Mouse (Mus musculus): Measurements from ENCODE around the gene Adamts17. TPM values are rescaled to one million over a fixed set of nuclear protein-coding genes. Genes with fewer than 3 reads are reported as not detected.
A peak's percentile ranks its signal among the peaks of the same experiment; 100 is the strongest.

The Adamts17 gene
- polyA plus RNA-seq, 1 experiment from 2014 or later: 2.2 TPM

- H3K4me2 ChIP-seq (ENCODE audit: low read length): no peak overlapping the region
- ATAC-seq: no peak
- 79% methylated on average over 3 of the region's 3 CpGs for WGBS
Measured at GRCm38 (mm10) chr7:66806801-66807200, 32.7 kb upstream of the Adamts17 start.

DNA sequence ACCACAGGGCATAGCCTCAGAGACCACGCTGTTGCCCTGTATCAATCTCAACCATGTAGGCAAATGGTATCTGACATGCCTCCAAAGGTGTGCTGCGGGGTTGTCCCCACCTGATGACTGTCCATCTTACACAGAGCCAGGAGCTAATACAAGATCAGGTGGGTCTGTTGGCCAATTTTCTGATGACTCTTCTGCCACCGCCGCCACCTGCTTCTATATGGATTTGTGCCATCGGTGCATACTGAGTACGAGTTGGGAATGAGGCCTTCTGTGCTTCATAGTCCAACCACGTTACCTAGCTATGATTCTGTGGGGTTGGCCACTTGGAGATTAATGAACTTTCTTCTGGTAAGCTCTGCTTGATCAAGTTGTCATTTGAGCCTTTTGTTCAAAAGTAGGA is 29.1 kb upstream of the Adamts17 start:
- no peaks in the 10 kb centered on the region for H3K4me1 ChIP-seq (ENCODE audit: control insufficient read depth, insufficient read depth, low read length)
- H3K4me3 ChIP-seq (ENCODE audit: low read depth, low read length): no peak overlapping the region
- H3K9ac ChIP-seq (ENCODE audit: low read length): no peak overlapping the region
- no peaks in the 10 kb centered on the region for H3K36me3 ChIP-seq (ENCODE audit: control insufficient read depth, insufficient read depth, low read length)
- no peak overlapping the region for H3K4me2 ChIP-seq (ENCODE audit: low read length)
- no peak overlapping the region for H3K27ac ChIP-seq (ENCODE audit: low read depth, low read length)
- ATAC-seq: no peak
- WGBS: 92% methylated on average over 7 of the region's 7 CpGs
- no peaks in the 10 kb centered on the region for H3K9me3 ChIP-seq (replicated peaks; ENCODE audit: control insufficient read depth, low read length)
- no peaks in the 10 kb centered on the region for H3K27me3 ChIP-seq (replicated peaks; ENCODE audit: control insufficient read depth, insufficient read depth, low read length)
- no peak for DNase-seq (ENCODE audit: low spot score)

More at GRCm38 (mm10) chr7:66806801-66807200, 32.7 kb upstream of the Adamts17 start:
- no peak for DNase-seq (ENCODE audit: low spot score)
- H3K27ac ChIP-seq (ENCODE audit: low read depth, low read length): no peak overlapping the region
- H3K27me3 ChIP-seq (replicated peaks; ENCODE audit: control insufficient read depth, insufficient read depth, low read length): no peaks in the 10 kb centered on the region
- H3K9me3 ChIP-seq (replicated peaks; ENCODE audit: control insufficient read depth, low read length): no peaks in the 10 kb centered on the region
- H3K9ac ChIP-seq (ENCODE audit: low read length): no peak overlapping the region
- H3K4me3 ChIP-seq (ENCODE audit: low read depth, low read length): no peak overlapping the region
- H3K36me3 ChIP-seq (ENCODE audit: control insufficient read depth, insufficient read depth, low read length): no peaks in the 10 kb centered on the region
- 0 out of 2 replicates have a peak, but pooled peaks cover 2% of the 10 kb centered on the region for H3K4me1 ChIP-seq (ENCODE audit: control insufficient read depth, insufficient read depth, low read length)

- H3K4me1 ChIP-seq (ENCODE audit: control insufficient read depth, insufficient read depth, low read length): no peaks in the 10 kb centered on the region
- H3K36me3 ChIP-seq (ENCODE audit: control insufficient read depth, insufficient read depth, low read length): no peaks in the 10 kb centered on the region
- DNase-seq (ENCODE audit: low spot score) (no peak), ATAC-seq (no peak)
- WGBS: 83% methylated on average over 1 of the region's 1 CpGs
- H3K27ac ChIP-seq (ENCODE audit: low read depth, low read length): no peak overlapping the region
- H3K9me3 ChIP-seq (replicated peaks; ENCODE audit: control insufficient read depth, low read length): no peaks in the 10 kb centered on the region
- no peak overlapping the region for H3K4me2 ChIP-seq (ENCODE audit: low read length)
- H3K4me3 ChIP-seq (ENCODE audit: low read depth, low read length): no peak overlapping the region
- no peaks in the 10 kb centered on the region for H3K27me3 ChIP-seq (replicated peaks; ENCODE audit: control insufficient read depth, insufficient read depth, low read length)
- no peak overlapping the region for H3K9ac ChIP-seq (ENCODE audit: low read length)
Measured at GRCm38 (mm10) chr7:66811294-66811693, 28.2 kb upstream of the Adamts17 start.

GRCm38 (mm10) chr7:66812289-66812688 is 27.2 kb upstream of the Adamts17 start:
- no peak overlapping the region for H3K4me3 ChIP-seq (ENCODE audit: low read depth, low read length)
- no peaks in the 10 kb centered on the region for H3K4me1 ChIP-seq (ENCODE audit: control insufficient read depth, insufficient read depth, low read length)
- no peak overlapping the region for H3K27ac ChIP-seq (ENCODE audit: low read depth, low read length)
- H3K9me3 ChIP-seq (replicated peaks; ENCODE audit: control insufficient read depth, low read length): no peaks in the 10 kb centered on the region
- no peak overlapping the region for H3K4me2 ChIP-seq (ENCODE audit: low read length)
- WGBS: 94% methylated on average over 4 of the region's 4 CpGs
- H3K9ac ChIP-seq (ENCODE audit: low read length): no peak overlapping the region
- ATAC-seq (no peak), DNase-seq (ENCODE audit: low spot score) (no peak)
- H3K36me3 ChIP-seq (ENCODE audit: control insufficient read depth, insufficient read depth, low read length): no peaks in the 10 kb centered on the region
- no peaks in the 10 kb centered on the region for H3K27me3 ChIP-seq (replicated peaks; ENCODE audit: control insufficient read depth, insufficient read depth, low read length)

- ATAC-seq (no peak), DNase-seq (ENCODE audit: low spot score) (no peak)
- H3K4me3 ChIP-seq (ENCODE audit: low read depth, low read length): no peak overlapping the region
- no peaks in the 10 kb centered on the region for H3K36me3 ChIP-seq (ENCODE audit: control insufficient read depth, insufficient read depth, low read length)
- H3K27me3 ChIP-seq (replicated peaks; ENCODE audit: control insufficient read depth, insufficient read depth, low read length): no peaks in the 10 kb centered on the region
- no peaks in the 10 kb centered on the region for H3K9me3 ChIP-seq (replicated peaks; ENCODE audit: control insufficient read depth, low read length)
- no peak overlapping the region for H3K4me2 ChIP-seq (ENCODE audit: low read length)
- H3K9ac ChIP-seq (ENCODE audit: low read length): no peak overlapping the region
- 70% methylated on average over 9 of the region's 9 CpGs for WGBS
- no peaks in the 10 kb centered on the region for H3K4me1 ChIP-seq (ENCODE audit: control insufficient read depth, insufficient read depth, low read length)
- no peak overlapping the region for H3K27ac ChIP-seq (ENCODE audit: low read depth, low read length)
Measured at GRCm38 (mm10) chr7:66812737-66813136, 26.8 kb upstream of the Adamts17 start.

DNA sequence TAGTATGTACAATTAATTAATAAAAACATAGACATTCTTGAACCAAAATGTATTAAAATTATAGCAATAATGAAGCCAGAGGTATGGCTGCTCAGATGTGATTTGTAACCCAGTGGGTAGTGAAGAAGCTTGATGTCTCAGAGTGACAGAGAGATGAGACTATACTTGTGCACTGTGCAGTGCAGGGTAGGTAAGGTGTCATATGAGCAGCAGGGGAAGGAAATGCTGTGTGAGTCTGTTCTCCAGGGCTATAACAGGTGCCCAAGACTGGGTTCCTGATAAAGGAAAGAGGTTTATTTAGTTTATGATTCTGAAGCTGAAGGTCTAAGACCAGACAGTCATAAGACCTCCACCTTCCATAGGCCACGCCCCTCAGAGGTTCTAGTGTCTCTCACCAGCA is 26.4 kb upstream of the Adamts17 start:
- H3K9ac ChIP-seq (ENCODE audit: low read length): no peak overlapping the region
- H3K4me2 ChIP-seq (ENCODE audit: low read length): no peak overlapping the region
- no peak overlapping the region for H3K4me3 ChIP-seq (ENCODE audit: low read depth, low read length)
- H3K27ac ChIP-seq (ENCODE audit: low read depth, low read length): no peak overlapping the region
- 61% methylated on average over 1 of the region's 1 CpGs for WGBS
- no peaks in the 10 kb centered on the region for H3K9me3 ChIP-seq (replicated peaks; ENCODE audit: control insufficient read depth, low read length)
- DNase-seq (ENCODE audit: low spot score) (no peak), ATAC-seq (no peak)
- no peaks in the 10 kb centered on the region for H3K36me3 ChIP-seq (ENCODE audit: control insufficient read depth, insufficient read depth, low read length)
- no peaks in the 10 kb centered on the region for H3K4me1 ChIP-seq (ENCODE audit: control insufficient read depth, insufficient read depth, low read length)
- H3K27me3 ChIP-seq (replicated peaks; ENCODE audit: control insufficient read depth, insufficient read depth, low read length): no peaks in the 10 kb centered on the region

GRCm38 (mm10) chr7:66815526-66815925 is 24.0 kb upstream of the Adamts17 start:
- H3K9ac ChIP-seq (ENCODE audit: low read length): no peak overlapping the region
- H3K36me3 ChIP-seq (ENCODE audit: control insufficient read depth, insufficient read depth, low read length): no peaks in the 10 kb centered on the region
- no peak overlapping the region for H3K4me3 ChIP-seq (ENCODE audit: low read depth, low read length)
- 82% methylated on average over 6 of the region's 6 CpGs for WGBS
- no peaks in the 10 kb centered on the region for H3K4me1 ChIP-seq (ENCODE audit: control insufficient read depth, insufficient read depth, low read length)
- H3K4me2 ChIP-seq (ENCODE audit: low read length): no peak overlapping the region
- DNase-seq (ENCODE audit: low spot score) (no peak), ATAC-seq (no peak)
- no peak overlapping the region for H3K27ac ChIP-seq (ENCODE audit: low read depth, low read length)
- no peaks in the 10 kb centered on the region for H3K9me3 ChIP-seq (replicated peaks; ENCODE audit: control insufficient read depth, low read length)
- no peaks in the 10 kb centered on the region for H3K27me3 ChIP-seq (replicated peaks; ENCODE audit: control insufficient read depth, insufficient read depth, low read length)

DNA sequence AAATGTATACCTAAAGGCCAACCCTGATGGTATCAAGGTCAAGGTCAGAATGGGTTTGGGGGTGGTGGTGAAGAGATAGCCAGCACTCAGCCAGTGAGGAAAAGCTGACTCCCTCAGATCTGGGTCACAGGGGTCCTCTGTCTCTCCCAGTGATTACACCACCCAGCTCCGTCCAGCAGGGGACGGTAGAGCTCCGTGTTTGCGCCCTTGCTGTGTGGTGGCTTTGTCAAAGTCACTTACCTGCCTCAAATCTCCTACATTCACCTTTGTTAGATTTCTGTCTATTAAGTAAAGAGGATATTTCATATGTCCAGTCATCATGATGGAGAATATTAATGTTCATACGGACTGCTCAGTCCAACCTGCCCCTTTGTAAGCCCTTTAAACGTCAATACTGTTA is 19.5 kb upstream of the Adamts17 start:
- no peaks in the 10 kb centered on the region for H3K9me3 ChIP-seq (replicated peaks; ENCODE audit: control insufficient read depth, low read length)
- H3K36me3 ChIP-seq (ENCODE audit: control insufficient read depth, insufficient read depth, low read length): no peaks in the 10 kb centered on the region
- no peak overlapping the region for H3K9ac ChIP-seq (ENCODE audit: low read length)
- no peak for ATAC-seq
- WGBS: 25% methylated on average over 6 of the region's 6 CpGs
- peak; percentile 46 for DNase-seq (ENCODE audit: low spot score)
- H3K4me2 ChIP-seq (ENCODE audit: low read length): no peak overlapping the region
- H3K4me3 ChIP-seq (ENCODE audit: low read depth, low read length): no peak overlapping the region
- H3K27ac ChIP-seq (ENCODE audit: low read depth, low read length): no peak overlapping the region
- no peaks in the 10 kb centered on the region for H3K4me1 ChIP-seq (ENCODE audit: control insufficient read depth, insufficient read depth, low read length)
- no peaks in the 10 kb centered on the region for H3K27me3 ChIP-seq (replicated peaks; ENCODE audit: control insufficient read depth, insufficient read depth, low read length)

GRCm38 (mm10) chr7:66830803-66831202 is 8.7 kb upstream of the Adamts17 start:
- H3K9me3 ChIP-seq (replicated peaks; ENCODE audit: control insufficient read depth, low read length): no peaks in the 10 kb centered on the region
- WGBS: 71% methylated on average over 5 of the region's 5 CpGs
- H3K9ac ChIP-seq (ENCODE audit: low read length): no peak overlapping the region
- H3K4me1 ChIP-seq (ENCODE audit: control insufficient read depth, insufficient read depth, low read length): peaks cover 6% of the 10 kb centered on the region; the same call in 1 of the 2 replicates
- H3K27me3 ChIP-seq (replicated peaks; ENCODE audit: control insufficient read depth, insufficient read depth, low read length): no peaks in the 10 kb centered on the region
- no peak for ATAC-seq
- no peak overlapping the region for H3K27ac ChIP-seq (ENCODE audit: low read depth, low read length)
- H3K4me3 ChIP-seq (ENCODE audit: low read depth, low read length): no peak overlapping the region
- DNase-seq (ENCODE audit: low spot score): no peak
- H3K4me2 ChIP-seq (ENCODE audit: low read length): no peak overlapping the region
- no peaks in the 10 kb centered on the region for H3K36me3 ChIP-seq (ENCODE audit: control insufficient read depth, insufficient read depth, low read length)

Data from forebrain, embryonic 14.5 days (tissue).